Comparison of ENCODE assay signal across 8 mouse cellular contexts in genomic region chr9:107982681-107983346, GRCm38 (mm10). TPM values are rescaled to one million over a fixed set of nuclear protein-coding genes. Genes with fewer than 3 reads are reported as not detected.
A peak's percentile ranks its signal among the peaks of the same experiment; 100 is the strongest.
DNase-seq lines count a peak whose midpoint lies in the region; ATAC-seq and TF ChIP-seq lines count a peak whose summit lies in the region.

Gene Gm20661 (plus strand): TSS chr9:107983058.

- H3K9me3 ChIP-seq in E14TG2a.4 (ENCODE audit: low read length) = no peaks in the 10 kb centered on the region
- no peaks in the 10 kb centered on the region for H3K9me3 ChIP-seq in forebrain, embryonic 12.5 days

- no peak for ATAC-seq in forebrain, embryonic 12.5 days (ENCODE audit: low FRiP score)

- peaks cover 50% of the 10 kb centered on the region for H3K4me1 ChIP-seq in E14TG2a.4 (replicated peaks; ENCODE audit: low read depth, low read length)
- H3K4me1 ChIP-seq in forebrain, embryonic 12.5 days = peaks cover 31% of the 10 kb centered on the region

- peak; percentile 75 for DNase-seq in adrenal gland, postnatal 14 days
- peak; percentile 73 to 78 for DNase-seq in heart, postnatal 36 days
- DNase-seq in layer of hippocampus, postnatal 10 days (ENCODE audit: low spot score in 2 of 2) = peak; percentile 52 to 61
- DNase-seq in lung, postnatal 4 days = peak; percentile 88 to 94
- DNase-seq in spleen, adult 18-20 months = peak; percentile 24 to 38
- DNase-seq in cerebellum, postnatal 36 days = no peak

- peaks cover 63% of the 10 kb centered on the region for H3K27me3 ChIP-seq in E14TG2a.4 (ENCODE audit: insufficient read depth, low read length)
- H3K27me3 ChIP-seq in forebrain, embryonic 12.5 days = peaks cover 22% of the 10 kb centered on the region

- peak within 1 kb of the TSS; percentile 39 for H3K4me3 ChIP-seq in E14TG2a.4 (replicated peaks; ENCODE audit: low read length)
- no peak within 1 kb of the TSS for H3K4me3 ChIP-seq in forebrain, embryonic 12.5 days (replicated peaks)

- H3K9ac ChIP-seq in forebrain, embryonic 12.5 days = 0 out of 2 replicates have a peak within 1 kb of the TSS, but pooled peaks have one; percentile 9

- H3K27ac ChIP-seq in forebrain, embryonic 12.5 days = peak within 1 kb of the TSS; percentile 78

- no peaks in the 10 kb centered on the region for H3K36me3 ChIP-seq in E14TG2a.4 (ENCODE audit: insufficient read depth, low read length)
- no peaks in the 10 kb centered on the region for H3K36me3 ChIP-seq in forebrain, embryonic 12.5 days (replicated peaks)

- 54% methylated on average over 14 of the region's 14 CpGs for WGBS in forebrain, embryonic 12.5 days

- H3K4me2 ChIP-seq in forebrain, embryonic 12.5 days = peak within 1 kb of the TSS; percentile 21

- intact Hi-C loops in heart, postnatal 36 days (cut with DNase I) = loop anchor here (10.0 kb wide), 1 partner anchor 322 kb away; the partner anchor contains the start of genes Rhoa and Tcta

- TF ChIP-seq CTCF in E14TG2a.4 (conservative IDR thresholded peaks at IDR 0.05; ENCODE audit: low read length) = no peak

RNA-seq across cellular contexts. Expression of gene Gm20661, which starts in this region (rescaled TPM):
- 0.52 and 0.90 TPM in 2 replicates for total RNA-seq in adrenal gland, postnatal 14 days (2021)
- 0.86 and 1.2 TPM in 2 replicates for polyA plus RNA-seq in forebrain, embryonic 12.5 days (2016; fragmentation: Nextera tagmentation; extraction: Ambion mirVana)
- total RNA-seq in heart, postnatal 36 days (2021) = under 1 TPM; 0.25 to 0.30 TPM
- 1 to 10 TPM; 1.4 TPM for total RNA-seq in layer of hippocampus, postnatal 10 days (2021)

Comparison
In these comparisons a context has a peak if more than half of its experiments do, and no peak if none do; other contexts are left out.
1. Peak in DNase-seq in adrenal gland, postnatal 14 days; RNA of the gene not detected or under 1 TPM.
2. Peak in DNase-seq in heart, postnatal 36 days; RNA of the gene not detected or under 1 TPM.
3. DNase-seq: peak in layer of hippocampus, postnatal 10 days (2 of 2), lung, postnatal 4 days (2 of 2) and spleen, adult 18-20 months (2 of 2); none in cerebellum, postnatal 36 days (0 of 2).